ENCODE assay signal across 12 mouse cellular contexts in the genomic region with DNA sequence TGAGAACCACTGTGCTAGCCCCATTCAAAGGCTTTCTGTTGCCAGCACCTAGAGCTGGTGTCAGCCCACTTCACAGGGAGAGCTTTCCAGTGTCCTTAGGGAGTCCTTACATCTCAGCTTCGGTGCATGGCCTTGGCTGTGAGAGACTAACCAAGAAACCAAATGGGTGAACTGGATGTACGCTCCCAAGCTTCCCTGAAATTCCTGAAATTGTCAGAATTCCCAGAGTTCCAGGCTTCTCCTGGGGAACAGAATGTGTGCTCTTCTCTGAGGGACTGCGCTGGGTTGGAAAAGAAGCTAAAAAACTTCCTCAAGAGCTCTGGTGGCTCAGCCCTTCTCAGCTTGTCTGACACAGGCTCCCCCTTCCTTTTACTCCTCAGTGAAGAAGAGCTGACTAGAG.
"Had no signal": no experiment of that assay in that cellular context is flagged by ENCODE, and none has a peak within 500 bp of the region (broad histone marks: within the 10 kb centered on the region; RNA-seq: fewer than 3 reads in every experiment).

No protein-coding gene starts in this region.

- H3K9ac ChIP-seq: limb, embryonic 15.5 days; midbrain, embryonic 12.5 days; neural tube, embryonic 13.5 days had no signal

- H3K4me2 ChIP-seq: limb, embryonic 15.5 days; midbrain, embryonic 12.5 days; neural tube, embryonic 13.5 days had no signal

- H3K27ac ChIP-seq: limb, embryonic 15.5 days; midbrain, embryonic 12.5 days; neural tube, embryonic 13.5 days; stomach, postnatal 0 days had no signal

- H3K27me3 ChIP-seq: limb, embryonic 15.5 days; midbrain, embryonic 12.5 days; neural tube, embryonic 13.5 days had no signal

- H3K36me3 ChIP-seq: limb, embryonic 15.5 days; midbrain, embryonic 12.5 days; neural tube, embryonic 13.5 days had no signal

- DNase-seq: kidney, adult 8-10 months; kidney, postnatal 25 days; lung, adult 18-20 months; retina, postnatal 1 day; right cerebral cortex, postnatal 14 days; thymus, postnatal 4 days had no signal

- H3K4me3 ChIP-seq: limb, embryonic 15.5 days; midbrain, embryonic 12.5 days; neural tube, embryonic 13.5 days had no signal

- ATAC-seq: intestine, postnatal 0 days; midbrain, embryonic 16.5 days had no signal

- H3K9me3 ChIP-seq: limb, embryonic 15.5 days; midbrain, embryonic 12.5 days; neural tube, embryonic 13.5 days had no signal
